Mouse (Mus musculus) CH12.LX (cell line): ENCODE measurements around the gene Naa16. TPM values are rescaled to one million over a fixed set of nuclear protein-coding genes. Genes with fewer than 3 reads are reported as not detected.

Experiments
- DNase-seq: peaks from one replicate; pipeline ENCODE4 v3.0.0-alpha.2; 2013; ENCODE audit errors: extremely low read depth
- H3K27ac ChIP-seq: 2 replicates; pipeline ENCODE4 v1.5.1; 2012; ENCODE audit warnings: low read depth, mild to moderate bottlenecking, control low read depth, moderate library complexity; ENCODE audit not compliant: insufficient read depth
- H3K27me3 ChIP-seq: replicated peaks from 2 replicates; pipeline ENCODE3; 2012; ENCODE audit warnings: inconsistent platforms
- H3K36me3 ChIP-seq, 2 experiments: replicated peaks in 1 of 2; 2 replicates each; pipeline versions ENCODE3 to v1.6.1; 2012; ENCODE audit warnings: inconsistent platforms in 1 of 2, low read length in 1 of 2, mild to moderate bottlenecking in 1 of 2, mixed read lengths in 1 of 2, moderate library complexity in 1 of 2; ENCODE audit not compliant: control insufficient read depth in 1 of 2, insufficient read depth in 1 of 2
- H3K4me1 ChIP-seq, 2 experiments: 2 replicates each; pipeline ENCODE4 v1.6.1; 2012; ENCODE audit warnings: inconsistent platforms in 1 of 2, moderate library complexity in 1 of 2; ENCODE audit not compliant: insufficient read depth in 2 of 2, control insufficient read depth in 1 of 2
- H3K4me2 ChIP-seq: 2 replicates; pipeline ENCODE4 v1.6.1; 2012; ENCODE audit warnings: low read depth, mild to moderate bottlenecking, control low read depth; ENCODE audit not compliant: poor library complexity, insufficient read depth, severe bottlenecking
- H3K4me3 ChIP-seq, 3 experiments: fragments of 150-350 bp in 1 of 3; sonication (generic) in 1 of 3; replicated peaks in 1 of 3; 2 replicates each; pipeline versions ENCODE3 to v1.5.1; 2011 to 2012; ENCODE audit warnings: low read depth in 2 of 3, low read length in 2 of 3, mild to moderate bottlenecking in 2 of 3, moderate library complexity in 2 of 3, control low read depth in 1 of 3, improper control_type of control experiment in 1 of 3, inconsistent platforms in 1 of 3, mixed read lengths in 1 of 3; ENCODE audit not compliant: poor library complexity in 1 of 3
- H3K79me2 ChIP-seq: replicated peaks from 2 replicates; pipeline ENCODE4 v1.6.1; 2012; ENCODE audit warnings: mild to moderate bottlenecking, moderate library complexity; ENCODE audit not compliant: control insufficient read depth, poor library complexity, insufficient read depth, severe bottlenecking; ENCODE audit errors: extremely low read depth
- H3K9ac ChIP-seq: 2 replicates; pipeline ENCODE4 v1.6.1; 2012; ENCODE audit warnings: low read depth, mild to moderate bottlenecking, control low read depth, moderate library complexity; ENCODE audit not compliant: insufficient read depth
- H3K9me3 ChIP-seq: replicated peaks from 2 replicates; pipeline ENCODE3; 2012; ENCODE audit warnings: low read length, inconsistent platforms, mixed read lengths
- BHLHE40 ChIP-seq: IDR thresholded peaks from 2 replicates; pipeline ENCODE4 v1.6.1; 2011; ENCODE audit warnings: mild to moderate bottlenecking, low read depth, low read length, improper control_type of control experiment
- CHD2 ChIP-seq: IDR thresholded peaks from 2 replicates; pipeline ENCODE4 v1.6.1; 2011; ENCODE audit warnings: low read length, improper control_type of control experiment
- CTCF ChIP-seq, 2 experiments: IDR thresholded peaks in 1 of 2; conservative IDR thresholded peaks in 1 of 2; 2 replicates each; pipeline ENCODE4 v1.5.1; 2011 to 2012; ENCODE audit warnings: low read depth in 2 of 2, low read length in 2 of 2, improper control_type of control experiment in 1 of 2, inconsistent platforms in 1 of 2, mild to moderate bottlenecking in 1 of 2, moderate library complexity in 1 of 2
- ELF1 ChIP-seq: IDR thresholded peaks from 2 replicates; pipeline ENCODE4 v1.6.1; 2014; ENCODE audit warnings: low read depth, mild to moderate bottlenecking, inconsistent platforms, low read length, improper control_type of control experiment
- EP300 ChIP-seq: IDR thresholded peaks from 2 replicates; pipeline ENCODE4 v1.6.1; 2011; ENCODE audit warnings: low read length, improper control_type of control experiment
- IRF4 ChIP-seq: IDR thresholded peaks from 2 replicates; pipeline ENCODE4 v1.6.1; 2014; ENCODE audit warnings: low read depth, mild to moderate bottlenecking, inconsistent platforms, low read length, improper control_type of control experiment
- JUND ChIP-seq: conservative IDR thresholded peaks from 2 replicates; pipeline ENCODE4 v1.6.1; 2011; ENCODE audit warnings: low read depth, low read length, improper control_type of control experiment
- MAX ChIP-seq: IDR thresholded peaks from 2 replicates; pipeline ENCODE4 v1.6.1; 2011; ENCODE audit warnings: low read length, improper control_type of control experiment
- MAZ ChIP-seq: IDR thresholded peaks from 2 replicates; pipeline ENCODE4 v1.6.1; 2012; ENCODE audit warnings: low read depth, mild to moderate bottlenecking, inconsistent platforms, low read length, improper control_type of control experiment, moderate library complexity
- MEF2A ChIP-seq: IDR thresholded peaks from 2 replicates; pipeline ENCODE4 v1.6.1; 2014; ENCODE audit warnings: low read depth, mild to moderate bottlenecking, inconsistent platforms, low read length, improper control_type of control experiment, borderline replicate concordance
- MYC ChIP-seq: IDR thresholded peaks from 2 replicates; pipeline ENCODE4 v1.6.1; 2011; ENCODE audit warnings: low read depth, mild to moderate bottlenecking, improper control_type of control experiment, low read length
- PAX5 ChIP-seq: IDR thresholded peaks from 2 replicates; pipeline ENCODE4 v1.6.1; 2012; ENCODE audit warnings: low read length, inconsistent platforms, mixed read lengths
- POLR2AphosphoS2 ChIP-seq: IDR thresholded peaks from 2 replicates; pipeline ENCODE4 v1.6.1; 2011; ENCODE audit warnings: low read depth, low read length, improper control_type of control experiment
- RAD21 ChIP-seq: IDR thresholded peaks from 2 replicates; pipeline ENCODE4 v1.6.1; 2011; ENCODE audit warnings: low read depth, mild to moderate bottlenecking, low read length, improper control_type of control experiment, moderate library complexity
- SIN3A ChIP-seq: IDR thresholded peaks from 2 replicates; pipeline ENCODE4 v1.6.1; 2012; ENCODE audit warnings: low read length, improper control_type of control experiment, inconsistent platforms
- SMC3 ChIP-seq: IDR thresholded peaks from 2 replicates; pipeline ENCODE4 v1.6.1; 2011; ENCODE audit warnings: low read depth, low read length, improper control_type of control experiment
- TBP ChIP-seq: conservative IDR thresholded peaks from 2 replicates; pipeline ENCODE4 v1.6.1; 2011; ENCODE audit warnings: low read depth, low read length, improper control_type of control experiment
- UBTF ChIP-seq: IDR thresholded peaks from 2 replicates; pipeline ENCODE4 v1.6.1; 2012; ENCODE audit warnings: low read depth, mild to moderate bottlenecking, inconsistent platforms, low read length, improper control_type of control experiment, moderate library complexity
- USF1 ChIP-seq: IDR thresholded peaks from 2 replicates; pipeline ENCODE4 v1.6.1; 2014; ENCODE audit warnings: low read depth, mild to moderate bottlenecking, inconsistent platforms, low read length, improper control_type of control experiment
- USF2 ChIP-seq: conservative IDR thresholded peaks from 2 replicates; pipeline ENCODE4 v1.6.1; 2011; ENCODE audit warnings: low read depth, low read length, improper control_type of control experiment
- ZC3H11A ChIP-seq: IDR thresholded peaks from 2 replicates; pipeline ENCODE4 v1.6.1; 2012; ENCODE audit warnings: low read depth, mild to moderate bottlenecking, inconsistent platforms, low read length, improper control_type of control experiment
- ZMIZ1 ChIP-seq: IDR thresholded peaks from 2 replicates; pipeline ENCODE4 v1.6.1; 2012; ENCODE audit warnings: low read depth, mild to moderate bottlenecking, inconsistent platforms, low read length, improper control_type of control experiment
- dilution Hi-C: fragments of 300-500 bp; cut with MboI; formaldehyde crosslinking; loops from 2 replicates; pipeline ENCODE4 v1.14.3; 2020; ENCODE audit warnings: low sequenced_read_pairs; ENCODE audit not compliant: extremely low pct_unique_long_range_greater_than_20kb, extremely low pct_ligation_motif_present
- in situ Hi-C: fragments of 300-500 bp; cut with MboI; formaldehyde crosslinking; loops from 3 replicates; pipeline ENCODE4 v1.14.3; 2019; ENCODE audit warnings: low sequenced_read_pairs, low pct_ligation_motif_present, low pct_unique_long_range_greater_than_20kb, mixed read lengths
- polyA plus RNA-seq: library from polyadenylated mRNA; unstranded; fragments of >175 nt; gene quantifications from 2 replicates; pipeline ENCODE4 v1.2.1, GENCODE M21; 2012; ENCODE audit warnings: low read depth; ENCODE audit not compliant: insufficient read length
- total RNA-seq, 2 experiments: library from RNA; depleted of rRNA; stranded (reverse); fragments of 300-350 nt in 1 of 2; fragments of >200 nt in 1 of 2; gene quantifications; 2 replicates each; pipeline ENCODE4 v1.2.3; 2012 to 2014

Naa16 gene
- total and polyA plus RNA-seq, 3 experiments, result 16.4 to 60.0 (median 42.6) TPM

DNA sequence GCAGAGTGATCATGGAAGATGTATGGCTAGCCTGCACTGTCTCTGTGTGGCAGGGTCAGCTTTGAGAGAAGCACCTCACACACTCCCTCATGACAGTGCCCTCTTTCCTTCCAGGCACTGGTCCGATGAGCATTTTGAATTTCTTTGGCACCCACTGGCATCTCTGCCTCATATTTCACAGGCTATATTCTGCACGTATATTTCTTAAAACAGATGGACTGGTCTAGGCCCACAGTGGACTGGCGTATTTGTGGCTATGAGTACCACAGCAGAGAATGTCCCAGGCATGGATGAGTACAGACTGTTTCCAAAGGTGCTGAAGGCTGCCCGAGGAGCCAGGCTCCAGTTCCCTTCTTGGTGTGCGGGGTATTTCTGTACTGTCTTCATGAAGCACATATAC, 68.7 kb downstream of the Naa16 start:
- H3K27me3 ChIP-seq, result no peaks in the 10 kb centered on the region
- no peak overlapping the region for H3K4me2 ChIP-seq
- H3K4me3 ChIP-seq, result no peak overlapping the region
- no peak overlapping the region for H3K27ac ChIP-seq
- no peak for TF ChIP-seq CHD2
- no peak for TF ChIP-seq EP300
- no peak for TF ChIP-seq ELF1
- TF ChIP-seq IRF4, result no peak
- no peak for TF ChIP-seq CTCF (conservative IDR thresholded peaks at IDR 0.05 in 1 of 2, IDR thresholded peaks at IDR 0.05 in 1 of 2; ENCODE audit: low read depth in 2 of 2, low read length in 2 of 2)
- TF ChIP-seq USF2, result no peak
- no peak for TF ChIP-seq SIN3A
- no peak for TF ChIP-seq USF1
- no peak for TF ChIP-seq ZC3H11A
- no peak for TF ChIP-seq POLR2AphosphoS2
- TF ChIP-seq JUND, result no peak
- TF ChIP-seq MAZ, result no peak
- TF ChIP-seq MEF2A, result no peak
- no peak for TF ChIP-seq MYC
- TF ChIP-seq MAX, result no peak
- no peak for TF ChIP-seq UBTF
- no peak for TF ChIP-seq TBP
- TF ChIP-seq ZMIZ1, result no peak
- no peak for TF ChIP-seq PAX5
- TF ChIP-seq BHLHE40, result no peak
- H3K9ac ChIP-seq, result no peak overlapping the region
- in situ Hi-C loops (loop anchor here (5.0 kb wide), 1 partner anchor 655 kb away; no protein-coding TSS in a partner anchor), dilution Hi-C loops (no loop called here)
- no peak for DNase-seq
- H3K79me2 ChIP-seq, result no peaks in the 10 kb centered on the region
- H3K36me3 ChIP-seq, result no peaks in the 10 kb centered on the region
- H3K9me3 ChIP-seq, result no peaks in the 10 kb centered on the region
- H3K4me1 ChIP-seq, result no peaks in the 10 kb centered on the region

GRCm38 (mm10) chr14:79321152-79321551, 69.4 kb downstream of the Naa16 start:
- Histone ChIP-seq H3K27me3 (no peaks in the 10 kb centered on the region), H3K79me2 (no peaks in the 10 kb centered on the region), H3K4me3 (no peak overlapping the region), H3K9ac (peak overlapping the region; percentile 18; the same call in 1 of the 2 replicates)
- dilution Hi-C loops, result no loop called here
- in situ Hi-C loops, result loop anchor here (5.0 kb wide), 1 partner anchor 654 kb away; no protein-coding TSS in a partner anchor
- TF ChIP-seq JUND, result no peak
- peak; percentile 7 to 93; a peak in 2 of 4 replicates for TF ChIP-seq CTCF (conservative IDR thresholded peaks at IDR 0.05 in 1 of 2, IDR thresholded peaks at IDR 0.05 in 1 of 2; ENCODE audit: low read depth in 2 of 2, low read length in 2 of 2)
- peak; percentile 91 for TF ChIP-seq SMC3
- TF ChIP-seq ELF1, result no peak
- TF ChIP-seq RAD21, result peak; percentile 96
- TF ChIP-seq ZC3H11A, result peak; percentile 72; the same call in 1 of the 2 replicates
- TF ChIP-seq, all 38 proteins: peak for 4
- H3K36me3 ChIP-seq, result no peaks in the 10 kb centered on the region
- H3K27ac ChIP-seq, result no peak overlapping the region
- DNase-seq, result peak; percentile 57
- H3K9me3 ChIP-seq, result no peaks in the 10 kb centered on the region
- peaks cover 0 to under 1% of the 10 kb centered on the region in 2 experiments; a peak in 1 of 4 replicates for H3K4me1 ChIP-seq
- H3K4me2 ChIP-seq, result peak overlapping the region; percentile 35; the same call in 1 of the 2 replicates
